ENCODE assay signal across 7 mouse cellular contexts in the genomic region with DNA sequence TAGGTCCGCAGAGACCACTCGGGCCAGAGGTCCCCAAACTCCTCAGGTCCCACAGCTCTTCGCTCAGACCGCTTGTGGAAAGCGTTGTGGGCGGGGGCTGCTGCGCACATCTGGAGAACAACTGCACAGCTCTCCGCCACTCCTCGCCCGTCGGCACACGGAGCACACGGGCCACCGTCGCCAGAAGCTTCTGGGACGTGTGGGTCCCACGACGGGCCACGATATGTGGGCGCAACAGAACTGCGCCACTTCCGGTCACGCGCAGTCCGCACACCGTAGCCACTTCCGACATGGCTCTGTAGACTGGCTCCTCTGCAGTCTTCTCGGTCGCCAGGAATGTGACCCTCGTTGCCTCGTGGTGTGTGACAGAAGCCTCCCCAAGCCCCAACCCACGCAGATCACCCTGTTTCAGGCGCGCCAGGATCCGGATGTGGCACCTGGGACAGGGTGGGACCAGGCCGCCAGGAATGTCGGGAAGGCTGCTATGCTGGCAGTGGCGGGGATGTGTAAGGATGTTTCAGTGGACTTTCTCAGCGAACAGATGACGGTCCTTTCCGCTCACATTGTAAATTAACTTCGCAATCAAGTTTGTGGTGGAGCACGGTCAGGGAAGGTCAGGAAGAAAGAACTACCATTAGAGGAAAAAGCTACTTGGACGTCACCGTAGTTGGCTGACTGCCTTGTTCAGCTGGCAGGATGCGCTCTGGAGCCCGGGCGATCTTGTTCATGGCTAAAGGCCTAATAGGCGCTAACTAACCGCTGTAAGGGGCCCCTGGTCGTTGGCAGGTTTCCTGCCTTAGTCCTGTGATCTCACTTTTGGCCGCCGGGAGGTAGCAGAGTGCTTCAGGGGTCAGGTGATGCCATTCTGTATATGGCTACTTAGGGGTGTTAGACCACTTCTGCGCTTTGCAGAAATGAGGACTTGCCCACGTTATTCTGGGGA. TPM values are rescaled to one million over a fixed set of nuclear protein-coding genes. Genes with fewer than 3 reads are reported as not detected.
DNase-seq lines count a peak whose midpoint lies in the region; ATAC-seq lines count a peak whose summit lies in the region.

No protein-coding gene starts in this region.

- peak overlapping the region; percentile 59 for H3K4me3 ChIP-seq in intestine, embryonic 15.5 days (replicated peaks)
- peak overlapping the region; percentile 59 for H3K4me3 ChIP-seq in midbrain, embryonic 11.5 days (ENCODE audit: low read depth, low read length)

- H3K9ac ChIP-seq in intestine, embryonic 15.5 days = peak overlapping the region; percentile 67
- H3K9ac ChIP-seq in midbrain, embryonic 11.5 days (ENCODE audit: low read length) = peak overlapping the region; percentile 79

- ATAC-seq in intestine, embryonic 15.5 days = peak; percentile 86
- peak; percentile 90 for ATAC-seq in midbrain, embryonic 11.5 days (ENCODE audit: low FRiP score)

- H3K4me2 ChIP-seq in intestine, embryonic 15.5 days (replicated peaks) = peak overlapping the region; percentile 86
- peak overlapping the region; percentile 93 for H3K4me2 ChIP-seq in midbrain, embryonic 11.5 days

- no peaks in the 10 kb centered on the region for H3K27me3 ChIP-seq in intestine, embryonic 15.5 days (replicated peaks)
- no peaks in the 10 kb centered on the region for H3K27me3 ChIP-seq in midbrain, embryonic 11.5 days (ENCODE audit: control insufficient read depth, insufficient read depth, low read length)

- intact Hi-C loops in left cerebral cortex, postnatal 4 days (cut with DNase I) = no loop called here

- peak; percentile 90 for DNase-seq in adrenal gland, postnatal 10 days
- DNase-seq in embryo, embryonic 11.5 days (ENCODE audit: low read depth, low spot score) = peak; percentile 67
- DNase-seq in gastrocnemius, postnatal 25 days = peak; percentile 87
- DNase-seq in left cerebral cortex, postnatal 4 days = peak; percentile 88
- peak; percentile 98 for DNase-seq in midbrain, embryonic 11.5 days (ENCODE audit: low spot score, missing footprints)
- DNase-seq in right cerebral cortex, postnatal 4 days = peak; percentile 81

- H3K27ac ChIP-seq in intestine, embryonic 15.5 days = peak overlapping the region; percentile 97
- peak overlapping the region; percentile 73 for H3K27ac ChIP-seq in midbrain, embryonic 11.5 days (ENCODE audit: low read depth, low read length)

- no peaks in the 10 kb centered on the region for H3K9me3 ChIP-seq in intestine, embryonic 15.5 days
- no peaks in the 10 kb centered on the region for H3K9me3 ChIP-seq in midbrain, embryonic 11.5 days (ENCODE audit: control insufficient read depth, low read length)

- H3K4me1 ChIP-seq in intestine, embryonic 15.5 days (replicated peaks) = peaks cover 25% of the 10 kb centered on the region
- H3K4me1 ChIP-seq in midbrain, embryonic 11.5 days (ENCODE audit: control insufficient read depth, insufficient read depth, low read length) = peaks cover 18% of the 10 kb centered on the region

- H3K36me3 ChIP-seq in intestine, embryonic 15.5 days = peaks cover 19% of the 10 kb centered on the region
- peaks cover 9% of the 10 kb centered on the region; the same call in 1 of the 2 replicates for H3K36me3 ChIP-seq in midbrain, embryonic 11.5 days (ENCODE audit: control insufficient read depth, insufficient read depth, low read length)

- under 1% methylated on average over 55 of the region's 55 CpGs for WGBS in intestine, embryonic 15.5 days
- 1% methylated on average over 55 of the region's 55 CpGs for WGBS in midbrain, embryonic 11.5 days

RNA-seq across cellular contexts. Expression of a gene that starts 5.5 kb away (rescaled TPM):
- 10 to 100 TPM; 14.6 to 23.7 TPM for total RNA-seq in adrenal gland, postnatal 10 days (2021)
- 10 to 100 TPM; 10.4 to 13.5 TPM for total RNA-seq in gastrocnemius, postnatal 25 days (2021)
- polyA plus RNA-seq in intestine, embryonic 15.5 days (2015; fragmentation: Nextera tagmentation; extraction: Ambion mirVana) = 7.2 and 7.7 TPM in 2 replicates
- 10 to 100 TPM; 47.6 to 47.7 TPM for total RNA-seq in left cerebral cortex, postnatal 4 days (2021)
- polyA plus RNA-seq in midbrain, embryonic 11.5 days (2014; fragmentation: Nextera tagmentation; extraction: Ambion mirVana) = 9.2 and 9.3 TPM in 2 replicates

RNA-seq across cellular contexts. Expression of a gene that starts 5.6 kb away (rescaled TPM):
- total RNA-seq in adrenal gland, postnatal 10 days (2021) = 100 to 1,000 TPM; 174 to 187 TPM
- total RNA-seq in gastrocnemius, postnatal 25 days (2021) = 10 to 100 TPM; 52.0 to 67.4 TPM
- 185 and 190 TPM in 2 replicates for polyA plus RNA-seq in intestine, embryonic 15.5 days (2015; fragmentation: Nextera tagmentation; extraction: Ambion mirVana)
- total RNA-seq in left cerebral cortex, postnatal 4 days (2021) = 100 to 1,000 TPM; 200 to 215 TPM
- 129 and 155 TPM in 2 replicates for polyA plus RNA-seq in midbrain, embryonic 11.5 days (2014; fragmentation: Nextera tagmentation; extraction: Ambion mirVana)

RNA-seq across cellular contexts. Expression of a gene that starts 14.9 kb away (rescaled TPM):
- 10 to 100 TPM; 20.1 to 23.0 TPM for total RNA-seq in adrenal gland, postnatal 10 days (2021)
- 1 to 10 TPM; 9.5 to 9.6 TPM for total RNA-seq in gastrocnemius, postnatal 25 days (2021)
- 16.8 and 19.3 TPM in 2 replicates for polyA plus RNA-seq in intestine, embryonic 15.5 days (2015; fragmentation: Nextera tagmentation; extraction: Ambion mirVana)
- 10 to 100 TPM; 17.1 to 20.3 TPM for total RNA-seq in left cerebral cortex, postnatal 4 days (2021)
- polyA plus RNA-seq in midbrain, embryonic 11.5 days (2014; fragmentation: Nextera tagmentation; extraction: Ambion mirVana) = 8.4 and 9.5 TPM in 2 replicates

Comparison
In these comparisons a context has a peak if more than half of its experiments do, and no peak if none do; other contexts are left out.
1. Peak in every context shown above with its lines: DNase-seq, ATAC-seq, H3K4me3 ChIP-seq and H3K27ac ChIP-seq.